Mouse (Mus musculus): ENCODE measurements at regions not wholly inside any gene's neighbourhood (a gene's known extent, or its start where the extent isn't known, plus 50 kb on each side); places are given as distances from the start of the nearest gene placed in this dataset.
"Not testable (repeated sequence)": the region's sequence is repeated elsewhere in the genome, so short reads cannot be mapped to it uniquely, and the experiment has no call there.

DNA sequence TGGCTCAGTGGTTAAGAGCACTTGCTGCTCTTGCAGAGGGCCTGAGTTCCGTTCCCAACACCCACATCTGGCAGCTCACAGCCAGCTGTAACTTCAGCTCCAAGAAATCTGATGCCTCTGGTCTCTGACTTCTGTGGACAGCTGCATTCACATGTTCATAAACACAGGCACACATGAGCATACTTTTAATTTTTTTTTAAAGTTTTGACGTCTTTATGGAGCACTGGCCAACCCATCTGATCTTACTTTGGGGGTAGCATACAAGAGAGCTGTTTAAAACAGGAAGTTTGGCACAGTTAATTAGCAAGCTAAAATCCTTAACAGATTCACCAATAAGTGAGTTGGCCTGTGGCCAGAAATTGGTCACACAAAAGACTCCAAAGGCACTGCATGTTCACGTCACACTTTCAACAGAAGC lies 81.2 kb upstream of the Atl2 start:
- no peak for DNase-seq (ENCODE audit: low spot score in 2 of 2)

- no peak for DNase-seq (ENCODE audit: low spot score in 2 of 2)
Observed at GRCm38 (mm10) chr17:79976518-79977100, 80.7 kb upstream of the Atl2 start.

GRCm38 (mm10) chr17:79975997-79976443 lies 80.1 kb upstream of the Atl2 start:
- DNase-seq (ENCODE audit: low spot score in 2 of 2) = no peak

DNA sequence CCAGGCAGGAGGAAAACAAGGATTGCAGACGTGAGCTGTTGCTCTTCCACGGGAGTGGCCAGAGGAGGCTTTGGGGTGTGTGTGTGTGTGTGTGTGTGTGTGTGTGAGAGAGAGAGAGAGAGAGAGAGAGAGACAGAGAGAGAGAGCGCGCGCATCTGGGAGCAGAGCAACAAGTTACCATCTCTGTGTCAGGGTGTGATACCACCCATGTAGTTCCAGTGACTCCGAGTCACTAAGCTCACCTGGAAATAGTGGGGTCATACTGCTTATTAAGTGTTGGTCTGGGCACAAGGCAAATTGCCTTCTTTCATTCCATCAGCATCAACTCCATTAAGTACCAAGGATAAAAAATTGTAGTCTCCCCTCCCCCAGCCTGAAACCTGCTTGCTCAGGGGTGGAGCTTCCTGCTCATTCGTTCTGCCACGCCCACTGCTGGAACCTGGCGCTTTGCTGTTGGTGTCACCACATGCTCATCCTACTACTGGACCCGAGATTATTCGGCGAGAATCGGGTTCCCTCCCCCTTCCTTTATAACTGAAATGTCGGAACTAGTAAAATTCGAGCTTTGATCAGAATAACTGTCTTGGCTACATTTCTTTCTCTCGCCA lies 79.3 kb upstream of the Atl2 start:
- DNase-seq (ENCODE audit: low spot score in 2 of 2) = not testable (repeated sequence)

GRCm38 (mm10) chr17:79971721-79972336 lies 75.9 kb upstream of the Atl2 start:
- DNase-seq (ENCODE audit: low spot score in 2 of 2) = no peak

GRCm38 (mm10) chr17:79969500-79969972 lies 73.6 kb upstream of the Atl2 start:
- no peak for DNase-seq (ENCODE audit: low spot score in 2 of 2)

GRCm38 (mm10) chr17:79968819-79969218 lies 72.9 kb upstream of the Atl2 start:
- DNase-seq (ENCODE audit: low spot score in 2 of 2) = no peak

DNA sequence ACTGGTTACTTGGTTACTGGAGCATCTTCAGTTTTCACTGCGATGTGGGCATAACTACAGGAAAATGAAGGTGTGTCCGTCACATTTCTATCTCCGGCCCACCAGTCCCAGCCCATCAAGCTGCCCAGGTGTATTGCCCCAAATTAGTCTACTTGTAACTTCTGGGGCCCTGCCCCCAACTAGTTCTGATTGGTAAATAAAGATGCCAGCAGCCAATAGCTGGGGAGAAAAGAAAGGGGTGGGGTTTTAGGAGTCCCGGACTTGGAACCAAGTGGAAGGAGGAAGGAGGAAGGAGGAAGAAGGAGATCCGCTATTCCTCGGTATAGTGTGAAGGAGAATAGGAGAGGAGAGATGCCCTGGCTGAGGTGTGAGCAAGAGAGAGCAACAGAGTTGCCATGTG lies 71.1 kb upstream of the Atl2 start:
- no peak for DNase-seq (ENCODE audit: low spot score in 2 of 2)

GRCm38 (mm10) chr17:79965625-79966024 lies 69.7 kb upstream of the Atl2 start:
- no peak for DNase-seq (ENCODE audit: low spot score in 2 of 2)

DNA sequence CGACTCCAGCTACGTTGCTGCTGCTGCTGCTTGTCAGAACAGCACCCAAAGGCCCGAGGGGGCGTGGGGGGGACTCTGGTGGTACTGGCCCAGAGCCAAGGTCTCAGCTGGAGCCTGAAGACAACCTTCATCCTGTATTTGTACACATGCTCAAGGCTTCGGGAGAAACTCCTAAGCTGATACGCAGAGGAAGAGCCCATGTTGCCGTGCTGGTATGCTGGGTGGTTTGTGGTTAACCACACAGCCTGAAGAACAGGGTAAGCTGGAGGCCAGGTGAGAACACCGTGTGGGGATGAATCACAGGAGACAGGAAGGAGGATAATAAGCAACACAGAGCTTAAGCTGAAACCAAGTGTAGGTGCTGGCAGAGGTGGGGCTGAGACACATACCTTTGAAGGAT lies 68.9 kb upstream of the Atl2 start:
- DNase-seq (ENCODE audit: low spot score in 2 of 2) = peak in 1 of 2 experiments; percentile 20

- no peak for DNase-seq (ENCODE audit: low spot score in 2 of 2)
Observed at GRCm38 (mm10) chr17:79963330-79963729, 67.4 kb upstream of the Atl2 start.

DNA sequence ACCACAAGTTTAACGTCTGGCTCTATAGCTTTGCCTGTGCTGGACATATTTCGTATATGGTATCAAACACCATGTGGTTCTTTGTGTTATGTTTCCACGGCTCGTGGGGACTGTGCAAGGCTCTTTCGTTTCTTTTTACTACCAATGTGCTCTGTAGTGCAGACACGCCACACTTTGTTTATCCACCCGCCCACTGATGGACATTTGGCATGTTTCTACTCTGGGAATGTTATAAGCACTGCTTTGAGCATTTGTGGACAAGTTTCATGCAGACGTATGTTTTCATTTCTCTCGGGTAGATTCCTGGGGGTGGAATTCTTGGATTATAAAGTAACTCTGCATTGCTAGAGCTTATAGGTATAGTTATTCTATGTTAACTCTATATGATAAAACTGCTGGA lies 65.5 kb upstream of the Atl2 start:
- no peak for DNase-seq (ENCODE audit: low spot score in 2 of 2)

- no peak for DNase-seq (ENCODE audit: low spot score in 2 of 2)
Observed at GRCm38 (mm10) chr17:79960688-79961087, 64.8 kb upstream of the Atl2 start.

DNA sequence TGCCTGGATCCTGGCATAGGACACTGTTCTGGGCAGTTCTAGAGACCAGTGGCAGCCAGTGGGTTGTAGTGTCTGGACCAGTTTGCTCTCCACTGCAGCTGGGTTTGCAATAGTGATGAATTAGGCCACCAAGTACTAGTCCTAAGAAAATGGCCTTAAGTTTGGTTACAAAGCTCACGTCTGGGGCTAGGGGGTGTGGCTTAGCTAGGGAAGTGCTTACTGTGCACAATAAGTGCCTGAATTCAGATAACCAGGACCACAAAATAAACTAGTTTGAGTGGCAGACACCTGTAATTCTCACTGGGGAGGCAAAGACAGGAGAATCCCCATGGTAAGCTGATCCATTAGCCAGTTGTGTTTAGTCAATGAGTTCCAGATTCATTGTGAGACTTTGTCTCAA lies 59.3 kb upstream of the Atl2 start:
- DNase-seq (ENCODE audit: low spot score in 2 of 2) = no peak

DNA sequence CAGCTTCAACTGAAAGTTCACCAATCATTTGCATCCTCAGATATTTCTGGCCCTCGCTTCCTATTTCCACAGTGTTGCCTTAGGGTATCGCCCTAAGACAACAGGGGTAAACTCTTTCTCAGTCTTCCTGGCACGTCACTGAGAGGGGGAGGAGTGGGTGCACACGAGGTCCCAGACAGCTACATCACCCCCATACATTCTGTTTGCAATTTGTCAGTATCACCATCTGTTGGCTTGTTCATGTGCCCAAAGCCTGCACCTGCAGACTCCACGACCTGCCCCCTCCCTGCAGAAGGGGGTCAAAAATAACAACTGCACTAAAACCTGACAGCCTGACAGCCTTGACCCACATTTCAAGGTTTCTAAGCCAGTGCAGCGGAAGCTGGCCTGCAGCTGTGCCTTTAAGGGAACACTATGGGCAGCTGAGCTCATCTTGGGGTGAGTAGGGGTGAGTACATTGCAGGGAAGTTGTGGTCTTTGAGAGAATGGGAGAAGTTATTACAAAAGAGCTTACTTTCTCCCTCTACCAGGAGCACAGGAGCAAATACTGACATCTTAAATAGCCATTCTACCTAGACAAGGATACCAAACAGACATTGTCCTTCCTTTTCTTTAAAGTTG lies 58.8 kb upstream of the Atl2 start:
- no peak for DNase-seq (ENCODE audit: low spot score in 2 of 2)

- no peak for DNase-seq (ENCODE audit: low spot score in 2 of 2)
Observed at GRCm38 (mm10) chr17:79948591-79949475, 52.9 kb upstream of the Atl2 start.
